Mouse (Mus musculus) brain, embryonic 14.5 days (tissue): Measurements from ENCODE around the gene Cd79b. TPM values are rescaled to one million over a fixed set of nuclear protein-coding genes. Genes with fewer than 3 reads are reported as not detected.

Experiments used
- DNase-seq: peaks from one replicate; pipeline ENCODE4 v3.0.0-alpha.2; 2011; ENCODE audit warnings: low read depth
- CTCF ChIP-seq: fragments of 200-500 bp; IDR thresholded peaks from 2 replicates; pipeline ENCODE4 v1.5.1; 2012; ENCODE audit warnings: inconsistent platforms, mild to moderate bottlenecking, moderate library complexity, borderline replicate concordance; ENCODE audit not compliant: insufficient read depth, insufficient read length; ENCODE audit errors: extremely low read depth
- POLR2A ChIP-seq: fragments of 200-500 bp; IDR thresholded peaks from 2 replicates; pipeline ENCODE4 v1.6.1; 2012; ENCODE audit warnings: mild to moderate bottlenecking, inconsistent platforms, borderline replicate concordance; ENCODE audit not compliant: poor library complexity, insufficient read depth, insufficient read length, severe bottlenecking; ENCODE audit errors: extremely low read depth
- polyA plus RNA-seq: library from polyadenylated mRNA; depleted of rRNA; stranded (reverse); fragments of >200 nt; gene quantifications from 2 replicates; pipeline ENCODE4 v1.2.3, GENCODE M21; 2012

Gene Cd79b
- polyA plus RNA-seq, 1 experiment: 0.62 TPM

DNA sequence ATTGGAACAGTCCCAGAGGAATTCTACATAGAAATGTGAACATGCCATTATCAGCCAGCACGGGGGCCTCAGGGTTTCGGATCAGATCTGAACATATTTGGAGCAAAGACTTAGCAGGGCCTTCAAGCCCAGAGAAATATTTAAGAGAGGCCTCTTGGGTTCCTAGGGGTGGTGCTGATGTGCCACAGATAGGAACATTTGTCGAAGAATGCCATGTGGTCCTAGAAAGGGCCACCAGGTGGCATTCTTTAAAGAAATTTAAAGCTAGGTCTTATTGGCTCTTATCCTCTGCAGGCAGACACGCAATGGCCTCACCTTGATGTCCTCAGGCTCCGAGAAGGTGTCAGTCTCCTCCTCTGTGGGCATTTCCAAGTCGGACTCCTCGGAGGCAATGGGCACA is 15.1 kb upstream of the Cd79b start:
- DNase-seq: peak; percentile 33
- TF ChIP-seq POLR2A (no peak), CTCF (peak; percentile 25; the same call in 1 of the 2 replicates)

DNA sequence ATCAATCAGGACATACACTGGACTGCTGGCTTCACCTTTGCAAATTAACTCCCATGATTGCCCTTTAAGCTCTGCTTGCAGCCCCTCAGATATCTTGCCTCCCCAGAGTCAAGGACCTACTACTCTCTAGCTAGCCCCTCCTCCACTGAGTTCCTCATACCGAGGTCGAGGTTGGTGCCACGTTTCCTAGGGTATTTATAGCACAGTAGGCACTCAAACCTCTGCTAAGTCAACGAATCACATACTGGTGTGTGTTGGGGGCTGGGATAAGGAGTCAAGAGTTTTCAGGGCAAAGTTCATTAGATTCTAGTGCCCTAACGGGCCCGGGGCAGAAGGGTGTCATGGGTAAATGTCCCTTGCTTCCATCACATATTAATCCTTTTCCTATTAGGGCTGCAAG is 14.6 kb upstream of the Cd79b start:
- TF ChIP-seq POLR2A (no peak), CTCF (no peak)
- no peak for DNase-seq

DNA sequence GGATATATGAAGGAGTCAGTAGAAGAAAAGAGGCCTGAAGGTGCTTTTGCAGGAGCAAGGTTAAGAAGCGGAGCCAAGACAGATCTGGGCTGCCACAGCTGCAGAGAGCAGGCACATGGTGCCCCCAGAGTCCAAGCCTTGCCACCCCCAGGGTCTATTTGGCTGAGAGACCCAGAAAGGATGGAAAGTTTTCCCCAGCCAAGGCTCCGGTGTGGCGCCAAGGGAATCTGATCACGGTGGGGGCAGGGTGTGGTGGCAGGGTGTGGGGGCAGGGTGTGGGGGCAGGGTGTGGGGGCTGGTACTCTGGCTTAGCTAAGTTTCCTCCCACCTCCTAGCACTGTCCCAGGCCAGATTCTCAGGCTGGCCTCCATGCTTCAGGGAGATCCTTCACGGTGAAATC is 14.0 kb upstream of the Cd79b start:
- DNase-seq: no peak
- TF ChIP-seq CTCF: no peak

DNA sequence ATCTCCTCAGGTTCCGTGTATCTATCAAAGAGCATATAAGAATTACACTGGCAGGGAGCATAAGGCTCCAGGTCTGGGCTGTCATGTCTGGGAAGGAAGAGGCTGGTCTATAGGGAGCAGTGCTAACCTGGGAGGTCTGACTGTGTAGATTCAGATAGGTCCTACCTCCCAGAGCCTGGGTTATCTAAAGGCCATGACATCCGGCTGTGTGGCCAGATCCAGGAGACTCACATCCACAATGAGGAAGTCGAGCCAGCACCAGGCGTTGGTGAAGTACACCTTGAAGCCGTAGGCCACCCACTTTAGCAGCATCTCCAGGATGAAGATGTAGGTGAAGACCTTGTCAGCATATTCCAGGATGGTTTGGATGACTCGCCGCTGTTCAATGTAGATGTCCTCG is 11.9 kb upstream of the Cd79b start:
- no peak for TF ChIP-seq CTCF
- no peak for TF ChIP-seq POLR2A
- no peak for DNase-seq

DNA sequence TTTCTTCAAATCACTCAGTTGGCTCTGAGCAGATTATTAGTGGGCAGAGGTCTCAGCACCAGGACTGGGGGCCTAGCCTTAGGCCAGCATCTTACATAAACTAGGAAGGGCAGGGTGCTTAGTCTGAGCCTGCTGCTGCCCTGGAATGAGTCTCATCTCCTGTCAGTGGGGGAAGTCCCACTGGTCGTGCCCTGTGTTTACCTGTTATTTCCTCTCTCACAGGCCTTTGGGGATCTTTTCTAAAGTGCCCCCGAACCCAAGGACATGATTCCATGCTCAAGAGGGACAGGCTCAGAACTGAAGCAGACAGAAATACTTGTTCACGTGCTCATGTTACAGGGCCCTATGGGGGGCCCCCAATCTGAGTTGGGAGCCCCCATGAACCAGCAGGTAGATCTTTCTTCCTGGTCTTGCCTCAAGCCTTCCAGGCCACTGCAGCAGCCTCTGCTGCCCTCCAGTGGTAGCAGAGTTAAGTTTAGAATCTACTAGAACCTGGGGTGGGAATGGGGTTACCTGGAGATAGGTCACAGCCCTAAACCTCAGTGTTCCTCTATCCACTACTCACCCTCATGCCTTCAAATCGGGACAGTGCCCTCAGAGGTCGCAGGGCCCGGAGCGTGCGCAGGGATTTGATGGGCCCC is 11.1 kb upstream of the Cd79b start:
- peak; percentile 54 for DNase-seq
- no peak for TF ChIP-seq POLR2A
- TF ChIP-seq CTCF: peak; percentile 74

DNA sequence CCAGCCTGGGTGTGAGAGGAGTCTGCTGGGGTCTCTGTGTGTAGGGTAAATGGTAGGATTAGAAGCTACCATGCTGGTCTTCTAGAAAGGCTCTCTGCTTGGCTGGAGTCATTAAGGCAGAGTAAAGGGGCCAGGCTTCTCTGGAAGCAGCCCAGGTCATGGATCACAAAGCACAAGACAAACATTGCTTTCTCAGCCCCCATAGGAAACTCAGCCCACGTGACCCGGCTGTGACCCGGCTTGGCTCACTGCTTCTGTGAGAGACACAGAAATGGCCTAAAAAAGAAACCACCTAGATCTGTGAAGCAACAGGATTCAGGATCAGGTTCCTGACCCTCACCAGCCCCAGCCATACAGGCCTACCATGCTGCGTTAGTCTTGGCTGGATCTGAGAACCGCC is 10.3 kb upstream of the Cd79b start:
- no peak for DNase-seq
- no peak for TF ChIP-seq CTCF
- no peak for TF ChIP-seq POLR2A

DNA sequence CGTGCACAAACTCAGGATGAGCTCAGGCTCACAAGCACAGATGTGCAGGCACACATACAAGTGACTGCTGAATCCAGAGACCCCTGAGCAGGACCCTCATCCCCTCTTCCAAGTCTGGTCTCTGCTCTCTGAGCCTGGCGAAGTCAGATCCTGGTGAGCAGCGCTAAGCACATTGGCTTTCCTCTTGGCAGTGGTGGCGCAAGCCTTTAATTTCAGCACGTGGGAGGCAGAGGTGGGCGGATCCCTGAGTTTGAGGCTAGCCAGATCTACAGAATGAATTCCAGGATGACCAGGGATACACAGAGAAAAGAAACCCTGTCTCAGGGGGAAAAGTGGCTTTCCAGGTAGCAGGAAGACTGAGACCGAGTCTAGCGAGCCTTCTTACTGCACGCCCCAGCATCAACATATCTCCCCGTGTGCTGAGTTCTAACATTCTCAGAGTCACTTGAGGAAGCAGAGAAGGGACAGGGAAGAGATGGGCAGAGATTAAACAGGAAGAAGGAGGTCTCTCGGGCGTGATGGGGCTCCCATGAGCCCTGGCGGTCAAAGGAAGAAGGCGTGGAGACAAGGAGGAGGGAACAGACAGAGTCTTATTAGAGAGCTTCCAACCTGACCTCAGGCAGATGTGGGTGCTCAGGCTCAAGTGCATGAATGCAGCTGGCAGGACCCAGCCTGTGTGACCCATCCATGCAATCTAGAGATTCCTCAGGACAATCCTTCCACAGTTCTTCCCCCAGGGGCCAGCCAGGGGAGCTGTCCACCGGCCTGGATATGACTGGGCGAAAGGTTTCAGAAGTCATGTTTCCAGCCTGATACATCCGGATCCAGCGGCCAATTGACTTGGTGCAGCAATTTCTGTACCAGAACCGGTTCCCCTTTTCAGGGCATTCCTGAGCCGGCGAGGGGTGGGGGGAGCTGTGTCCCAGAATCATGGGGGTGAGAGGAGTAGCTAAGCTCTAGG is 4.1 kb upstream of the Cd79b start:
- DNase-seq: no peak
- TF ChIP-seq CTCF: no peak
- TF ChIP-seq POLR2A: no peak

DNA sequence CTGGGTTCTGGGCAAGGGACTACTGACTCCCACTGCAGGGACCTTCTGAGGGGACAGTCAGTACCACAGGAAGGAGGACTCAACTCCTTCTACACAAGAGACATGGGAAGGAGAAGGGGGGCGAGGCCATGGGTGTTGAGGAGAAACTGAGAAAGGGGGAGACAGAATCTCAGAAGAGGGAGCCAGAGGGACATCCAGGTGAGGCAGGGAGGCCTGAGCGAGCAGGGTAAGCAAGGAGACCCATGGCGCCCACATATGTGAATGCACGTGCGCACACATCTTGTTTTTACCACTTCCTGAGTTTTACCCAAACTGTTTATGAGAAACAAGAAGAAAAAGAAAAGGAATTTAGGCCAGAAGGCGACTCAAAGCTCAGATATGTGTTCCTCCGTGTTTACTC is 3.2 kb upstream of the Cd79b start:
- DNase-seq: no peak
- TF ChIP-seq CTCF: no peak
- no peak for TF ChIP-seq POLR2A

DNA sequence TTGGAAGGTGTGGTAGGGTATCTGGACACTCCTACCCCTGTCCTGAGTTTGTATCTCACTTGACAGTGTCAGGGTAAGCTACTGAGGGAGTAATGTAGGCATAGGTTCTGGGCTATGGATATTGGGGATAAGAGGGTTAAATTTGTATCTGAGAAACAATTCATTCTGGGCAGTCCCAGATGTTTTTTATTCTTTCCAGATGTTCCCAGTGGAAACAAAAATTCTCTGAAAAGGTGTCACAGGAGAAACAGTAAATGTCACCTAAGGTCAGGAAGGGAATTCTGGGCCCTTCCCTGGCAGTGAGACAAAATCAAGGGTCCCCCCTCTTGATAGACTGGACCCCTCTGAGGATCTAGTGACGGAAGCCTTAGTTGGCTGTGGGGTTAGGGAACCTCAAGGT is 1.9 kb upstream of the Cd79b start:
- TF ChIP-seq CTCF (no peak), POLR2A (no peak)
- no peak for DNase-seq

DNA sequence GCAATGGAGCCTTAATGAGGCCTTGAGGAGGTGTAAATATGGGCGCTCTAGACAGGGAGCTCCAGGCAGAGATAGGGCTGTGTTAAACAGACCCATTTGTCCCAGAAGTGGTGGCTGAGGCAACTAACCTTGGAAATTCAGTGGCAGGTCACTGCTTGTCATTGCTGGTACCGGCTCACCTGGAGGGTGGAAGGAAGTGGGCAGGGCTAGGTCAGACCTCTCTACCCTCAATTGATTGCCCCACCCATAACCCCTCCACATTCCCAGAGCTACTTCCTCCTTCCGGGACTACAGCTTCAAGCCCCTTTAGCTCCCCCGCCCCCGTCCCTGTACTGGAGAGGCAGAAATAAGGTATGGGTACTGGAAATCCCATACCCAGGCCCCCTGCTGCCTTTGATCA is 1.0 kb downstream of the Cd79b start:
- no peak for DNase-seq
- no peak for TF ChIP-seq CTCF
- no peak for TF ChIP-seq POLR2A

DNA sequence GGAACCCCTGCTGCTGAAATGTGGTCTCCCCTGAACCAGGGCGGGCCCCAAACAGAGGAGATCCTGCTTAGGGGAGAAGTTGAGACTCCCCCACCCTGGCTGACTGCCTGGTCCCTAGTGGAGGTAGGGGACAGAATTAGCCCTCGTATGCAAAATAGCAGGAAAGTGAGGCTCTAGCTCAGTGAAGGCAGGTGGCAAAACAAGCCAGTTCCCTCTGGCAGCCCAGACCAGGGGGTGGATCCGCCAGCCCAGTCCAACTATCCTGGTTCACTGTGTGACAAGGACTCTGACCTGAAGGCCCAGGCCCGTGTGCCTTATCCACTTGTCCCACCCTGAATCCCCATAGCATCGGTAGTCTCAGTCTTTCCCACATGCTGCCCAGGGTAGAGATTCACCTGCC is 4.4 kb downstream of the Cd79b start:
- TF ChIP-seq POLR2A (no peak), CTCF (no peak)
- no peak for DNase-seq

DNA sequence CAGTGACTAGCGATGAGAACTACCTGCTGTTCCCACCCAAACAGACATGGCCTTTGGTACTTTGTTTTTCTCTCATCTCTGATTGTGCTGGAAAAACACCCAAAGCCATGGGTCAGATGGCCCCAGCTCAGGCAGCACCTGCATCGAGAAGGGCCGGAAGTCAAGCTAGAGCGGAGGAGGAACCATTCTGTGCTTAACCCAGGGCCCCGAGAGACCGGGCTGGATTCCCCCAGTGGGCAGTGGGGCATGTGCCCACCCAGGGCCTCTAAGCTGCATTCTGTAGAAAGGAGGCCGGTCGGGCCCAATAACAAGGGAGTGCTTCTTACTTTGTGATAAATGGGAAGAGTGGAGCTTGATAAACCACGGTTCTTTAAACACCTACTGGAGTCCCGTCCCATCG is 6.4 kb downstream of the Cd79b start:
- no peak for DNase-seq
- TF ChIP-seq CTCF (no peak), POLR2A (no peak)
